Comparison of ENCODE assay signal across 11 mouse cellular contexts in genomic region chr16:33885671-33886328, GRCm38 (mm10). TPM values are rescaled to one million over a fixed set of nuclear protein-coding genes. Genes with fewer than 3 reads are reported as not detected.
DNase-seq lines count a peak whose midpoint lies in the region; ATAC-seq and TF ChIP-seq lines count a peak whose summit lies in the region.
"Had no signal": no experiment of that assay in that cellular context is flagged by ENCODE, and none has a peak within 500 bp of the region (broad histone marks: within the 10 kb centered on the region; RNA-seq: fewer than 3 reads in every experiment).

No protein-coding gene starts in this region.

- H3K27me3 ChIP-seq in liver, adult 2 months (ENCODE audit: control insufficient read depth, insufficient read depth, low read length), result no peaks in the 10 kb centered on the region
- no peaks in the 10 kb centered on the region for H3K27me3 ChIP-seq in liver, embryonic 12.5 days (replicated peaks)
- H3K27me3 ChIP-seq in stomach, embryonic 15.5 days (replicated peaks), result no peaks in the 10 kb centered on the region
- H3K27me3 ChIP-seq: limb, embryonic 13.5 days had no signal

- no peak overlapping the region for H3K4me3 ChIP-seq in liver, adult 2 months (ENCODE audit: insufficient read depth, low read depth, low read length)
- H3K4me3 ChIP-seq in liver, embryonic 12.5 days, result no peak overlapping the region
- H3K4me3 ChIP-seq in stomach, embryonic 15.5 days (replicated peaks), result no peak overlapping the region
- H3K4me3 ChIP-seq: limb, embryonic 13.5 days had no signal

- H3K79me2 ChIP-seq in liver, adult 2 months (ENCODE audit: control insufficient read depth, insufficient read depth, low read length), result peaks cover 10% of the 10 kb centered on the region; the same call in 1 of the 2 replicates

- TF ChIP-seq CTCF in liver, adult 2 months (IDR thresholded peaks at IDR 0.05; ENCODE audit: low read depth, low read length), result no peak

- H3K36me3 ChIP-seq in liver, adult 2 months (ENCODE audit: control insufficient read depth, insufficient read depth, low read length), result no peaks in the 10 kb centered on the region
- H3K36me3 ChIP-seq in liver, embryonic 12.5 days, result no peaks in the 10 kb centered on the region
- no peaks in the 10 kb centered on the region for H3K36me3 ChIP-seq in stomach, embryonic 15.5 days

- no peak overlapping the region for H3K4me2 ChIP-seq in liver, embryonic 12.5 days
- H3K4me2 ChIP-seq in stomach, embryonic 15.5 days, result no peak overlapping the region
- H3K4me2 ChIP-seq: limb, embryonic 13.5 days had no signal

- peak; percentile 92 for DNase-seq in liver, adult 2 months (ENCODE audit: extremely low read depth, low read depth, low spot score)
- DNase-seq in adrenal gland, postnatal 36 days, result peak; percentile 71 to 79
- peak; percentile 91 for DNase-seq in kidney, adult 9 months
- DNase-seq in right cerebral cortex, postnatal 4 days, result no peak
- DNase-seq: cerebellum, adult 8-10 months had no signal

- H3K27ac ChIP-seq in liver, adult 2 months (replicated peaks; ENCODE audit: insufficient read depth, low read depth, low read length), result peak overlapping the region; percentile 58
- no peak overlapping the region for H3K27ac ChIP-seq in liver, embryonic 12.5 days
- H3K27ac ChIP-seq in stomach, embryonic 15.5 days, result peak overlapping the region; percentile 9
- H3K27ac ChIP-seq: limb, embryonic 13.5 days had no signal

- no peak overlapping the region for H3K9ac ChIP-seq in liver, adult 2 months (ENCODE audit: low read depth, low read length)
- no peak overlapping the region for H3K9ac ChIP-seq in liver, embryonic 12.5 days
- no peak overlapping the region for H3K9ac ChIP-seq in stomach, embryonic 15.5 days
- H3K9ac ChIP-seq: limb, embryonic 13.5 days had no signal

- no peak for TF ChIP-seq POLR2A in liver, adult 2 months (IDR thresholded peaks at IDR 0.05; ENCODE audit: extremely low read depth, insufficient read depth, low read length)

- WGBS in liver, adult 2 months, result 67% methylated on average over 14 of the region's 14 CpGs
- WGBS in liver, embryonic 12.5 days (ENCODE audit: insufficient replicate concordance), result 80% methylated on average over 14 of the region's 14 CpGs
- WGBS in stomach, embryonic 15.5 days, result 74% methylated on average over 14 of the region's 14 CpGs

- H3K4me1 ChIP-seq in liver, adult 2 months (ENCODE audit: control insufficient read depth, insufficient read depth, low read length), result peaks cover 41% of the 10 kb centered on the region
- peaks cover 28% of the 10 kb centered on the region for H3K4me1 ChIP-seq in liver, embryonic 12.5 days
- peaks cover 51% of the 10 kb centered on the region for H3K4me1 ChIP-seq in stomach, embryonic 15.5 days

- no peaks in the 10 kb centered on the region for H3K9me3 ChIP-seq in liver, embryonic 12.5 days (replicated peaks)
- no peaks in the 10 kb centered on the region for H3K9me3 ChIP-seq in stomach, embryonic 15.5 days
- H3K9me3 ChIP-seq: limb, embryonic 13.5 days had no signal

- no peak for ATAC-seq in liver, embryonic 12.5 days
- ATAC-seq in stomach, embryonic 15.5 days (ENCODE audit: insufficient read depth, low FRiP score, low read depth), result no peak
- no peak for ATAC-seq in inflammation-experienced regulatory T-cells, adult 6 months
- ATAC-seq in monocyte, adult 5-6 weeks (replicated peaks; ENCODE audit: insufficient number of reproducible peaks, low FRiP score, low TSS enrichment, poor library complexity, severe bottlenecking), result no peak
- ATAC-seq: activated CD4-positive, CD25-positive, alpha-beta regulatory T cell, adult 4 months had no signal

RNA-seq across cellular contexts. Expression of gene Itgb5, which starts 56.3 kb away (rescaled TPM):
- total RNA-seq in liver, adult 2 months (2014; rRNA removed), result 36.1 and 46.2 TPM in 2 replicates
- 54.6 and 65.1 TPM in 2 replicates for polyA plus RNA-seq in liver, adult 2 months (2012; rRNA removed)
- 20.0 and 22.2 TPM in 2 replicates for polyA plus RNA-seq in liver, embryonic 12.5 days (2016; fragmentation: Nextera tagmentation; extraction: Ambion mirVana)
- 100 to 1,000 TPM; 178 to 230 TPM for total RNA-seq in adrenal gland, postnatal 36 days (2021)
- polyA plus RNA-seq in stomach, embryonic 15.5 days (2015; fragmentation: Nextera tagmentation; extraction: Ambion mirVana), result 50.2 and 50.8 TPM in 2 replicates
- 1 to 10 TPM; 1.3 to 2.8 (median 1.7) TPM for polyA plus RNA-seq in inflammation-experienced regulatory T-cells, adult 6 months (2017; shearing (Covaris generic))
- 77.9 to 109 TPM (median 85.1 TPM) in 3 replicates for total RNA-seq in monocyte, adult 5-6 weeks (2017)
